Mouse (Mus musculus): Measurements from ENCODE around the gene Cluap1.

- no peak for TF ChIP-seq CTCF (IDR thresholded peaks at IDR 0.05; ENCODE audit: borderline replicate concordance, insufficient read depth, low read length)
- TF ChIP-seq POLR2A (IDR thresholded peaks at IDR 0.05; ENCODE audit: low read depth, low read length): no peak
Observed at GRCm38 (mm10) chr16:3982173-3982572, 73.6 kb downstream of the Cluap1 start.
